Mouse (Mus musculus) cerebellum, postnatal 14 days (tissue): Measurements from ENCODE around the gene Adam12.
A peak's percentile ranks its signal among the peaks of the same experiment; 100 is the strongest.

Experiments
- DNase-seq, 2 experiments: peaks; one replicate each; pipeline ENCODE4 v3.0.0; 2021; ENCODE audit warnings: mixed read lengths in 2 of 2

Gene Adam12

GRCm38 (mm10) chr7:134224741-134225612 lies 7.0 kb downstream of the Adam12 start:
- peak; percentile 72 to 79 for DNase-seq

- DNase-seq, result peak in 1 of 2 experiments; percentile 48
These were observed 7.6 kb downstream of the Adam12 start for GRCm38 (mm10) chr7:134224421-134224740.

GRCm38 (mm10) chr7:134223444-134224161 lies 8.3 kb downstream of the Adam12 start:
- DNase-seq, result peak; percentile 92 to 94

DNA sequence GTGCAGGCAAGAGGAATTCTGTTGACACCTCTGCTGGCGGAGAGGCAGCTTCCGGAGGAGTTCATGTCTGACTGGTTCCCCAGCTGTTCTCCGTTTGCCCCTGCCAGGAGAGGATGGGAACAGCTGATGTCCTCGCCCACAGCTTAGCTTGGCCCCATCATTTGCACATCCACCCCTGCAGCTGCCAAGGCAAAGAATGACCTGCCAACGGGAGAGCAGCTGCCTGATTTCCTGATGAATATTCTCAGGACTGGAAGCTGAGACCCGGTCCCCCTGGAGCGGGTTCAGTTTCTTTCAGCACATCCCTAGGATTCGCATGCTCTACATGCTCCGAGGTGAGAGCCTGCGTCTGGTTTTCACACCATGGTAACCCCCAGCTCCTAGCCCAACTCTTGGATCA lies 24.0 kb downstream of the Adam12 start:
- DNase-seq, result peak; percentile 61 to 73

DNA sequence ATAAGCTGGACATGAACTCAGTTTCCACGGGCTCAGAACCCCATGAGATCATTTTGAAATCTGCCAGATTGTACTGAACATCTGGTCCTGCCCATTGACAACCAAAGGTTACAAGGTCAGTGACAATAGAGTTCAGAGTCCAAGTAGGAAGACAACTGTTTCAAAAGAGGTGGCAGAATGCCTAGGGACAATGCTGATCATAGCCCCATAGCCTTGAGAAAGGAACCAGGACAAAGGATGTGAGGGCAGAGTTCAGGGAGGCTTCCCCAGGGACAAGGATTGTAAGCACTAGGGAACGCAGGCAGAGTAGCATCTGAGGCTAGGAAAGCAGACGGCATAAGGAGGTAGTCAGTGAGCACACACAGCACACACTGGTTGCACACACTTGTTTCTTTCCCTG lies 38.9 kb downstream of the Adam12 start:
- no peak for DNase-seq

- no peak for DNase-seq
These were observed 41.8 kb downstream of the Adam12 start for GRCm38 (mm10) chr7:134190101-134190500.

GRCm38 (mm10) chr7:134188565-134188964 lies 43.4 kb downstream of the Adam12 start:
- no peak for DNase-seq

DNA sequence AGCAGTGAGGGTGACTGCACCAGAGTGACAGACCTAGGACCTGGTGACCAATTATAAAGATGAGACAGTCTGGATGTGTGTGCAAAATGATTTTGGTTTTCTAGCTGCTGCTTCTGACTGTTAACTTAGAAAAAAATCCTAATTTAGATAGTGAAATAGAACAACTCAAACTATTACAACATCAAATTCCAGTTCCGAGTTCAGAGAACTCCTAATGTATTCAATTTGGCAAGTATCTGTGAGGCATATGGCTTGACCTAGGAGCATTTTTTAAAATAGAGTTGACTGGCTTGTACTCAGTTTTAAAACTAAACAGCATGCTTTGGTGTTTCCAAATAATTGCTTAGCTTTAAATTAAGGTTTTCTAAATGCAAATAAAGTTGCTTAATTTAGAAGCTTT lies 44.0 kb downstream of the Adam12 start:
- no peak for DNase-seq

- DNase-seq, result peak in 1 of 2 experiments; percentile 28
These were observed 45.4 kb downstream of the Adam12 start for GRCm38 (mm10) chr7:134186497-134186896.

GRCm38 (mm10) chr7:134185751-134186150 lies 46.2 kb downstream of the Adam12 start:
- no peak for DNase-seq

DNA sequence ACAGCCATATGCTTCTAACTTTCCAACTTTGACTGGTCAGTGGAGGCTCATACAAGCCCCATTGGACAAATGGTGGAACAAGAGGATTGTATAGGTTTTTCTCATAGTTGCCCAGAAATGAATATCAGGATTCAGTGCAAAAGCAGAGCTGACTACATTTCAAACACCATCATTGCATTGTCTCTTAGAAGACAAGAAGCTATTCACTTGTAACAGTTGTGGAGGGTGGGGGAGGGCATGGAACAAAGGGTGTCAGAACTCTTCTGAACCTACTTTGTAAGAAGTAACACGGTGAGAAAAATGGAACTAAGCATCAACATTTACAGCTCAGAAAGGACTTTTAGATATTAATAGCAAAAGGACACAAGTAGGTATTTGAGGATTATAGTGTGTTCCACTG lies 50.2 kb downstream of the Adam12 start:
- no peak for DNase-seq

DNA sequence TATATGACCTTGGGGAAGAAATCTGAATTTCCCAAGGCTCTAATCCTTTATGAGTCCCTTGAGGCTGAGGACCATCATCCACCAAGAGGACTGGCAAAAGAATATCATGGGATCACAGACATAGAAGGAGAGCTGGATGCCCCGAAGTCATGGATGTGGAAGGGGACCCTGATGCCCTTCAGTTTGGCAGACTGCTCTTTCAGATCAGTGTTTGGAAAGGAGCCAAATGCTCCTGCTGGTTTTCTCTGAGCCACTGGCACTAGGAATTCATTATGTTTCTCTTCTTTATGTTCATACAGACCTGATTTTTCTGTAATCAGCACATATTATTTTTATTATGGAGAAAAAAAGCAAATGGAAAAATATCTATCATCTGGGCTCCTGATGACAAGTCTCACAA lies 50.9 kb downstream of the Adam12 start:
- DNase-seq, result peak; percentile 53 to 59

GRCm38 (mm10) chr7:134177051-134177450 lies 54.9 kb downstream of the Adam12 start:
- no peak for DNase-seq

DNA sequence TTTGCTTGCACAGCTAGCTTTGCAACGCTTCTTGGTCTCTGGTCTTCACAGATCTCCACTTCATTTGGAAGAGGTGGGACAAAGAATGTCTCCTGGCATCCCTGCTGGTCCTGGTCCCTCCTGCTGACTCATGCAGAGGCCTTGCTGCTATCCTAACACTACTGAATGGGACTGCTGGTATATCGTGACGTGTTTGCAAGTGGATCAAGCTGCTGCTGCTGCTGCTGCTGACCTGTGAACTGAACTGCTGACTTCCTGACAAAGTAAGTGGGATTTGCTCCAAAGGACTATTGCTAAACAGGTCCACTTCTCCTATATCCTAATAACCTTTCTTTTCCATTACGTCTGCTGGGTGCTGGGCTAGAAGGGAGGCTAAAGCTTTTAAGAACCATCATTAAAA lies 56.7 kb downstream of the Adam12 start:
- DNase-seq, result no peak

DNA sequence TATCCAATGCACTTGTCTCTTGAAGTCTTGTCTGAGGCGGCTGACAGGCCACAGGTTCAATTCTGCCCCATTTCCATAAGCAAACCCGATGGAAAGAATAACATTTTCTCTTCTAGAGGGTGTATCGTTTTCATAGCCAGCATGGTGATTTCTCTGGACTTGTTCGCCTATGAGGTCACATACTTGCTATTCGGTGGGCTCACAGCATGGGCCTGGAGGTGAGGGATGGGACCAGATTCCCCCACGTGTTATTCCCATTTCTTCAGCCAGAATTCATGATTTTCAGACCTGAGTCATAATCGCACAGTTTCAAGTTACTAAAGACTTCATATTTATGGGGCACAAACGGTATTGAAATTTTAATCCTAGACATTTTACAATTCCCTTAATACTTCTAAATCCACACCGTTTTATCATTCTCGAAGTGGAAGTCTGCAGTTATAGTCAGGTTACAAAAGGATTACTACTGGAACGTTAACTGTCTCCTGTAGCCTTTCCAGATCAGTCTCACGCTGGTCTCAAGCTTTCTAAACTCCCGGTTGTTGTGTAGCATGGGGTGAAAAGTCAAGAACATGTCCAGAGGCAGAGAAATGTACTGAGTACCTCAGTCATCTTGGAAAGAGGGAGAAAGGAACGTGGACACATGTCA lies 58.4 kb downstream of the Adam12 start:
- DNase-seq, result no peak

DNA sequence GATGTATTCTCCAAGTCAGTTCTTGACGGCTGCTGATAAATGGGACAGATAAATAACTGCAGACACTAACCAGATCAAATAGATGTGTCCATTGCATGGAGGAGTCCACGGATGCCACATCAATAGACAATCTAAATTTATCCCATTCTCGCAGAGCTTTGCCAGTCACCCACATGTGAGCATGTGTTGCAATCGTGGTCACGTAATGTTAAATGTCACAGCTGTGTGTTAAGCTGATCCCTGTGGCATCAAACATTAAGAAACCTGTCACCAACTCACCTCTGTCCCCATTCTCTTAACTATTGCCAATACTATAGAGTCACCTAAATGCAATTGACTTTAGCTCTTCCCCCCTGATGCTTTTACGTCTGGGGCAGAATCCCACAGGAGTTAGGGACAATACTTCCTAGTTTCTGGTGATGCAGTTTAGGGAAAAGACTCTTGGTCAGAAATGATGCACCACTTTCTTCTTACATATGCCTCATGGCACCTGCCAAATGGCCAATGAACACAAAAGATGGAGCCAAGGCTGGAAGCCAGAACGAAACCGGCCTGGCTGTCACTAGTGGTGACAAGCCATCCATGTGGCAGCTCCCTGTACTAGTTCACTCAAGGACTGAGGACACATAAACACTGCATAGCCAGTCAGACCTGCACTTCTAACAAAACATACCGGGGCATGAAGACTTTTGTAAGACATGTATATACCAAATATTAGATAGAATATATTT lies 61.6 kb downstream of the Adam12 start:
- DNase-seq, result peak; percentile 76 to 83

DNA sequence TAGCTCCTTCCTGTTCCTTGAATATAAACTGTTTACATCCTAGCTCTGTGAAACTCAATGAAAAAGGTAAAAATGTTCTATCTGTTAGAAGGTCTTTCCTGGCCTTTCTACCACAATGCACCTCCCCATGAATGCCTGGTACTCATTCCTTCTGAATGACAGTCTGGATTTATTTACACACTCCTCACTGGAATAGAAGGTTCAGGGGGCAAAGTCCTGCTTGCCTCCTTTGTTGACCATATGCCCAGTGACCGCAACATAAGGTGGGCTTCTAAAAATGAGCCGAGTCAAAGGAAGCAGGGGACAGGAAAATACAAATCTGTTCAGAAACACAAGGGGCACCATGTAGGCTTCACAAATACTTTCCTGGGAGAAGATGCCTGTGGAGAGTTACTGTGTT lies 62.2 kb downstream of the Adam12 start:
- no peak for DNase-seq

DNA sequence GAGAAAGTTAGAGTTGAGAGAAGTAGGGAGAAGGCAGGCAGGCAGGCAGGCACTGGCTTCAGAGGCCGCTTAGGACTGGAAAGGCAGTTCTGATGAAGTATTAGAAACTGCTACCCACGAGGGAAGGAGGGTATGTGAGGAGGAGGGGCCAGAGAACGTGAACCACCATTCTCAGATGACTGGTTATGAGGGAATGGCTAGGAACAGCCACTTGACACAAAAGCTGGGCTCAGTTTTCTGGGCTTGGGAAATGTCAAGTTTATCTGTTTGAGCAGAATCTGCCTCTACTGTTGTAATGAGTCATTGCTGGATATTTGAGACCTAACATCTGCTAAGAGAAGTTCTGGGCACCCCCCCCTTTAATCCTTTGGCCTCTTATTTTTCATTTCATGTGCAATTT lies 64.4 kb downstream of the Adam12 start:
- no peak for DNase-seq

DNA sequence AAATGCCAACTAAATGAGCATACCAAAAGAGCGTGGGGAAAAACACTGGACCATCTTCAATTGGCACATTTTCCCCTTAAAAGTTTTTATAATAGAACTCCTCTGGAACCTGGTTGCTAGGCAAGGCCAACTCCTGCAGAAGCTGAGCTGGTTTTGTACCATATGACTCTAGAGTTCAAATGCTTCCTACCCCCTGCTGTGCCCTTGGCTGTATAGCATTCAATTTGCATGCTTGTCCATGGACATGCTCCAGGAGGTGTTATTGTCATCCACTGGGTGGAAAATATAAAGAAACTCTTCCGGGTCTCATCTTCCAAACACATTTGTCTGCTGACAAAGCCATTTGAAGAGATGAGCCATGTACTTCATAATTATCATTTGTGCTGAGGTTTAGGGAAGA lies 68.2 kb downstream of the Adam12 start:
- peak; percentile 30 to 40 for DNase-seq

DNA sequence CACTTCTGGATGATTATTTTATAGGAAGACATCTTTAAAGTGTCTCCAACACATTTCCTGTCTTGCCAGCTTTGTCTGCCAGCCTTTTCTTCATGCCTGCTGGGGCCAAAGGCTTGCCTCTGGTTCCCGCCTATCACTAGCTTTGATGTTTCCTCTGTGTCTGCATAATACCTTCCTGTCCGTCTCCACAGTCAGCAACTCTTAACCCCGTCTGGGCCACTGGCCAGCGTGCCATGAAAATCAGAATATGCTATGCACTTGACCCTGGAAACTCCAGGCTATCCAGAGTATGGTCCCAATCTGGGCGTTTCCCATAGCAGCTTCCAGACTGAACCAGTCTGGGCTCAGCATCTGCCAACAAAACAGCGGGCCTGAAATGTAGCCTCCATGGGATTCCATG lies 69.1 kb downstream of the Adam12 start:
- no peak for DNase-seq

- DNase-seq, result no peak
These were observed 72.3 kb downstream of the Adam12 start for GRCm38 (mm10) chr7:134159608-134160007.

- DNase-seq, result no peak
These were observed 80.6 kb downstream of the Adam12 start for GRCm38 (mm10) chr7:134151330-134151729.

DNA sequence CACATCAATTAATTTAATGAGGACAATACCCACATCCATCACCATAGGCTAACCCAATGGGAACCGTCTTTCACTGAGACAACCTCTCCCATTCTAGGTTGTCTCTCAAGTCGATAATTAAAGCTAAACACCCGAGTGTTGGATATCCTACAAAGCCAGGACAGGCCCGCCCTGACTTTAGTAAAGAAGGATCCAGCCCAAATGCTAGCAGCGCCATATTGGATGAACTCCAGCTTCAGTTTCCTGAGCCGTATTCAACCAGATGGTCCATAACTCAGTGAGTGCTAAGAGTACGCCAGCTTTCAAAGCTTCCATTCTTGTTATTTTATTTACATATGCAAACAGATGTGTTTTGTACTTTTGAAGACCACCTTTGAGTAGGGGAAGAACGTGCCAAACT lies 81.6 kb downstream of the Adam12 start:
- peak; percentile 15 to 20 for DNase-seq
